Mouse (Mus musculus) liver, adult 2 months (tissue): ENCODE measurements at regions not wholly inside any gene's neighbourhood (a gene's known extent, or its start where the extent isn't known, plus 50 kb on each side); places are given as distances from the start of the nearest gene placed in this dataset.

Source experiments
- DNase-seq: peaks from one replicate; pipeline ENCODE4 v3.0.0-alpha.2; 2011; ENCODE audit warnings: low read depth, low spot score; ENCODE audit errors: extremely low read depth
- H3K27ac ChIP-seq: fragments of 200-500 bp; replicated peaks from 2 replicates; pipeline ENCODE4 v1.5.1; 2012; ENCODE audit warnings: low read depth, mild to moderate bottlenecking, control low read depth, inconsistent platforms, low read length; ENCODE audit not compliant: insufficient read depth
- H3K27me3 ChIP-seq: fragments of 200-500 bp; 2 replicates; pipeline ENCODE4 v1.6.1; 2012; ENCODE audit warnings: mild to moderate bottlenecking, moderate library complexity, low read length, inconsistent platforms; ENCODE audit not compliant: control insufficient read depth, insufficient read depth
- H3K36me3 ChIP-seq: fragments of 200-500 bp; 2 replicates; pipeline ENCODE4 v1.6.1; 2012; ENCODE audit warnings: low read length, inconsistent platforms; ENCODE audit not compliant: control insufficient read depth, insufficient read depth
- H3K4me1 ChIP-seq: fragments of 200-500 bp; 2 replicates; pipeline ENCODE4 v1.6.1; 2011; ENCODE audit warnings: low read length; ENCODE audit not compliant: control insufficient read depth, insufficient read depth
- H3K4me3 ChIP-seq: fragments of 200-500 bp; 2 replicates; pipeline ENCODE4 v1.5.1; 2011; ENCODE audit warnings: low read depth, mild to moderate bottlenecking, control low read depth, low read length, moderate library complexity; ENCODE audit not compliant: insufficient read depth
- H3K79me2 ChIP-seq: fragments of 200-500 bp; 2 replicates; pipeline ENCODE4 v1.6.1; 2012; ENCODE audit warnings: inconsistent platforms, mild to moderate bottlenecking, low read length, moderate library complexity; ENCODE audit not compliant: control insufficient read depth, insufficient read depth
- H3K9ac ChIP-seq: fragments of 200-500 bp; 2 replicates; pipeline ENCODE4 v1.6.1; 2012; ENCODE audit warnings: low read depth, mild to moderate bottlenecking, control low read depth, inconsistent platforms, low read length
- CTCF ChIP-seq: fragments of 200-500 bp; IDR thresholded peaks from 2 replicates; pipeline ENCODE4 v1.5.1; 2011; ENCODE audit warnings: low read depth, low read length, control low read depth
- POLR2A ChIP-seq: fragments of 200-500 bp; IDR thresholded peaks from 2 replicates; pipeline ENCODE4 v1.6.1; 2011; ENCODE audit warnings: low read length, control low read depth; ENCODE audit not compliant: insufficient read depth; ENCODE audit errors: extremely low read depth
- WGBS: fragments of 180-500 bp; shearing (Covaris S2); methylation state at CpG from one replicate; pipeline ENCODE4 v1.1.7; 2018; 5-methylcytosine and 5-hydroxymethylcytosine counted together

- TF ChIP-seq CTCF (no peak), POLR2A (no peak)
- Histone ChIP-seq H3K27me3 (no peaks in the 10 kb centered on the region), H3K4me3 (no peak overlapping the region), H3K4me1 (peaks cover 4% of the 10 kb centered on the region; the same call in 1 of the 2 replicates), H3K36me3 (no peaks in the 10 kb centered on the region), H3K27ac (no peak overlapping the region), H3K79me2 (no peaks in the 10 kb centered on the region), H3K9ac (no peak overlapping the region)
- DNase-seq = peak; percentile 58
- WGBS = 62% methylated on average over 4 of the region's 4 CpGs
These were observed 1913.2 kb downstream of the 9330182O14Rik start for GRCm38 (mm10) chr15:42047088-42047976.

GRCm38 (mm10) chr15:42056772-42057171 is 1922.6 kb downstream of the 9330182O14Rik start:
- TF ChIP-seq CTCF (no peak), POLR2A (no peak)
- no peak overlapping the region for H3K9ac ChIP-seq
- no peaks in the 10 kb centered on the region for H3K79me2 ChIP-seq
- no peaks in the 10 kb centered on the region for H3K27me3 ChIP-seq
- H3K4me1 ChIP-seq = no peaks in the 10 kb centered on the region
- no peak overlapping the region for H3K27ac ChIP-seq
- DNase-seq = no peak
- H3K4me3 ChIP-seq = no peak overlapping the region
- no peaks in the 10 kb centered on the region for H3K36me3 ChIP-seq
- WGBS = 75% methylated on average over 3 of the region's 3 CpGs

GRCm38 (mm10) chr15:42068207-42068831 is 1934.2 kb downstream of the 9330182O14Rik start:
- 72% methylated on average over 5 of the region's 5 CpGs for WGBS
- Histone ChIP-seq H3K27me3 (no peaks in the 10 kb centered on the region), H3K4me1 (no peaks in the 10 kb centered on the region; the same call in 1 of the 2 replicates), H3K27ac (no peak overlapping the region), H3K4me3 (no peak overlapping the region), H3K79me2 (no peaks in the 10 kb centered on the region), H3K9ac (no peak overlapping the region), H3K36me3 (no peaks in the 10 kb centered on the region)
- no peak for TF ChIP-seq POLR2A
- TF ChIP-seq CTCF = no peak
- DNase-seq = no peak

GRCm38 (mm10) chr15:42069072-42069471 is 1934.9 kb downstream of the 9330182O14Rik start:
- Histone ChIP-seq H3K9ac (no peak overlapping the region), H3K4me1 (no peaks in the 10 kb centered on the region; the same call in 1 of the 2 replicates), H3K4me3 (no peak overlapping the region), H3K27me3 (no peaks in the 10 kb centered on the region), H3K36me3 (no peaks in the 10 kb centered on the region), H3K79me2 (no peaks in the 10 kb centered on the region), H3K27ac (no peak overlapping the region)
- no peak for DNase-seq
- no peak for TF ChIP-seq POLR2A
- no peak for TF ChIP-seq CTCF
- 88% methylated on average over 3 of the region's 3 CpGs for WGBS

GRCm38 (mm10) chr15:42073486-42073885 is 1939.3 kb downstream of the 9330182O14Rik start:
- Histone ChIP-seq H3K36me3 (no peaks in the 10 kb centered on the region), H3K27me3 (no peaks in the 10 kb centered on the region), H3K79me2 (no peaks in the 10 kb centered on the region), H3K4me1 (no peaks in the 10 kb centered on the region), H3K4me3 (no peak overlapping the region), H3K27ac (no peak overlapping the region), H3K9ac (no peak overlapping the region)
- TF ChIP-seq POLR2A = no peak
- TF ChIP-seq CTCF = no peak
- no peak for DNase-seq

GRCm38 (mm10) chr15:42082436-42082835 is 1948.3 kb downstream of the 9330182O14Rik start:
- Histone ChIP-seq H3K4me3 (no peak overlapping the region), H3K27ac (no peak overlapping the region), H3K79me2 (no peaks in the 10 kb centered on the region), H3K27me3 (no peaks in the 10 kb centered on the region), H3K9ac (no peak overlapping the region), H3K4me1 (no peaks in the 10 kb centered on the region), H3K36me3 (no peaks in the 10 kb centered on the region)
- WGBS = 93% methylated on average over 2 of the region's 2 CpGs
- no peak for TF ChIP-seq CTCF
- no peak for TF ChIP-seq POLR2A
- DNase-seq = no peak
